Mouse (Mus musculus): ENCODE measurements at regions not wholly inside any gene's neighbourhood (a gene's known extent, or its start where the extent isn't known, plus 50 kb on each side); places are given as distances from the start of the nearest gene placed in this dataset.

GRCm38 (mm10) chr2:15157622-15158021, 102.8 kb upstream of the Nsun6 start:
- TF ChIP-seq CTCF (IDR thresholded peaks at IDR 0.05; ENCODE audit: low read depth) = no peak
- no peak for TF ChIP-seq EP300 (optimal IDR thresholded peaks at IDR 0.05)

All from stomach, postnatal 0 days (tissue).